Mouse (Mus musculus): Measurements from ENCODE around the gene Pex5l. TPM values are rescaled to one million over a fixed set of nuclear protein-coding genes. Genes with fewer than 3 reads are reported as not detected.

Gene Pex5l
- total RNA-seq, 2 experiments from 2014 or later: 246 to 268 TPM

DNA sequence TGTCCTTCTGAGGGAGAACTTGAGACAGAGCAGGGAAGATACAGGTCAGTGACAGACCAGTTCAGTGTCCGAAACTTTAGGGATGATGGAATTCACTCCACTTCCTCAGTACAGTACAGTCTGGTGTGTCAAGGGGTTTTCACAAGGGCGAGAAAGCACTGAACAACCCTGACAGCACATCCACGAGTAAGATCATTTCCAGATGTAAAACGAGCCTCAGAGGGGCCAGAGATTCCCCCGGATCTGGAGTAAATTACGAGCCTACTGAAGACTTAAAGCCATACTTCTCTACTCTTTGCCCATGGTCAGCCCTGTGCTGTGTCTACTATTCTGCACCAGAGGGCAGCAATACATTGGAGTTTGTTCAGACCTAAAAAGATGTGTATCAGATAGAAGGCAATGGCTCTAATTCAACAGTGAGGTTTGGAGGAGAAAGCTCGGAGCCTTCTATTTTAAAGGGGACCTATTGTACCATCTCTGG is 232.9 kb downstream of the Pex5l start:
- intact Hi-C loops (cut with DNase I): loop anchor here (2.0 kb wide), 1 partner anchor 881 kb away; no protein-coding TSS in a partner anchor
- Histone ChIP-seq H3K4me3 (no peak overlapping the region), H3K27ac (no peak overlapping the region)
- TF ChIP-seq CTCF (IDR thresholded peaks at IDR 0.05): peak; percentile 69
- DNase-seq (ENCODE audit: extremely low spot score in 1 of 2, low spot score in 2 of 2): peak; percentile 25 to 35

DNA sequence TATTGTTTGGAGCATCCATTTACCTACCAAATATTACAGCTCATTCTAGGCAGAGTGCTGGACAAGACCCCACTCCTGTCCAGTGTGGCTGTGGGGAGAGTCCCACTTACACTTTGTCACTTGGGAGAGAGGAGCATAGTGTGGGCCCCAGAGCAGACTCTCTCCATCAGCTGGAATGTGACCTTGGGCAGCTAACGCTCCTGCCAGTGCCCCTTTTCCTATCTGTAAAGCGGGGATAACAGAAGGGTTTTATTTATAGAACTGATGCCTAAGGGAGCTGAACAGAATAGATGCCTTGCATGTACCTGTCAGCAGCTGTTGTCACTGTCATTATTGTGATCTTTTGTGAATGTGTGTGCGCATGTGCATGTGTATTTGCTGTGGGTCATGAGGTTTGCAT is 234.6 kb downstream of the Pex5l start:
- no peak for DNase-seq (ENCODE audit: extremely low spot score in 1 of 2, low spot score in 2 of 2)
- Histone ChIP-seq H3K4me3 (no peak overlapping the region), H3K27ac (no peak overlapping the region)
- TF ChIP-seq CTCF (IDR thresholded peaks at IDR 0.05): no peak
- intact Hi-C loops (cut with DNase I): no loop called here

DNA sequence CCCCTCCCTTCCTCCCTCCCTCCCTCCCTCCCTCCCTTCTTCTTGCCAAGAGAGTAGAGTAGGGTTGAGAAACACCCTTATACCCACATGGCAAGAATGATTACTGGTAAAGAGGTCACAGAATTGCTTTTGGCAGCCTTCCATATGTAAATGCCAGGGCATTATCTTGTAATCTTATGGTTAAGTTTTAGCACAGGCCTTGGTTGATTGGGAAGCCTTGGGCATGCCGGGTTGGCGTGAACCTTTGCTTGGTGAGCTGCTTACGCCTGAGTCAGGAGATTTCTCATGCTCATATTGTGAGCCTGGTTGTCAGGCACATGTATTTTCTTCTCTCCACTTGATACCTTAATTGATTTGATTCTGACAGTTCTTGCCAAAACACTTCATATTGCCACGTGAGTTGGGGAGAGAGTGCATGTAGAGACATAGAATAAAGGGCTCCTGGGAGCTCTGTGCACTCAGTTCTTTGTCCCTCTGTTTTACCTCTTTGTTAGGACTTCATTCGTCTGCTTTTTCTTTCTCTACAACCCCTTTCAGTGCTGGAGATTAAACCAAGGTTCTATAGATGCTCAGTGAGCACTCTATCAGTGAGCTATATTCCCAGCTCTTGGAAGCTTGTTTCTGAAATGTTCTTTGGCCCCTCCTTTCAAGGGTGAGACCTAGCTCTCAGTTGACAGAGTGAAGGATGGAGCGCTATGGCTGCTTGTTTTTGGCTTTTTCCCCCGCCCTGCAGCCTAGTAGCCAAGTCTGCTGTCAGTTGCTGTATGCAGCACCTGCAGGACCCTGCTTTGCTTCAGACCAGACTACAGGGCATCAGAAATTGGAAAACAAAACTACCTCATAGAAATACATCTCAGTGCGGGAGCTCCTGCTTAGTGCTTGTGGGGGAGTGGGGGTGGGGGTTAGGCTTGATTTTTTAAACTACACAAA is 236.9 kb downstream of the Pex5l start:
- no peak for DNase-seq (ENCODE audit: extremely low spot score in 1 of 2, low spot score in 2 of 2)
- no peak overlapping the region for H3K27ac ChIP-seq
- no peak overlapping the region for H3K4me3 ChIP-seq
- intact Hi-C loops (cut with DNase I): no loop called here
- no peak for TF ChIP-seq CTCF (IDR thresholded peaks at IDR 0.05)

- intact Hi-C loops (cut with DNase I): no loop called here
- Histone ChIP-seq H3K4me3 (no peak overlapping the region), H3K27ac (no peak overlapping the region)
- no peak for TF ChIP-seq CTCF (IDR thresholded peaks at IDR 0.05)
- no peak for DNase-seq (ENCODE audit: extremely low spot score in 1 of 2, low spot score in 2 of 2)
Observed at GRCm38 (mm10) chr3:32904599-32904998, 238.4 kb downstream of the Pex5l start.

GRCm38 (mm10) chr3:32903462-32903861 is 239.6 kb downstream of the Pex5l start:
- intact Hi-C loops (cut with DNase I): no loop called here
- Histone ChIP-seq H3K4me3 (no peak overlapping the region), H3K27ac (no peak overlapping the region)
- DNase-seq (ENCODE audit: extremely low spot score in 1 of 2, low spot score in 2 of 2): no peak
- no peak for TF ChIP-seq CTCF (IDR thresholded peaks at IDR 0.05)
